Mouse (Mus musculus) right cerebral cortex, adult 18-20 months (tissue): ENCODE measurements around the gene Dock6.

Experiments used
- DNase-seq: peaks from one replicate; pipeline ENCODE4 v3.0.0; 2022; ENCODE audit warnings: mixed read lengths

The Dock6 gene

GRCm38 (mm10) chr9:21846755-21847341, 5.6 kb downstream of the Dock6 start:
- DNase-seq: no peak

- no peak for DNase-seq
Observed at GRCm38 (mm10) chr9:21845381-21846080, 6.9 kb downstream of the Dock6 start.

GRCm38 (mm10) chr9:21843086-21843485, 9.3 kb downstream of the Dock6 start:
- peak; percentile 51 for DNase-seq

DNA sequence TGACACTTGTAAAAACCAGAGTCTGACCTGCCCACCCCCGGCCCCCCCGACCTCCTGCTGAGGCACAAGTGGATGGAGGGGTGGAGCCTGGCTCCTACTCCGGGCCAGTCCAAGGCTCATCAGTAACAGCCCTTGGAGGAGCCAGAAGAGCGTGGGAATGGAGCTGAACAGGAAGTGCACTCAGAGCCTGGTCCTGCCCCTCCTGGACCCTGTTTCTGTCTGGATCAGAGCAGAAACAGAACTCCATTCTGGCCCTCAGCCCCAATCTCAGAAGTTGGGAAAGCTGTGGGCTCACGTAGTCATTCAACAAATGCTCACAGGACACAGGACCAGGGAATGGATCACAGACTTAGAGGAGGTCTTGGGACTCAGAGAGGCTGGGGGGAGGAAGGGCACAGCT, 10.0 kb downstream of the Dock6 start:
- DNase-seq: no peak

DNA sequence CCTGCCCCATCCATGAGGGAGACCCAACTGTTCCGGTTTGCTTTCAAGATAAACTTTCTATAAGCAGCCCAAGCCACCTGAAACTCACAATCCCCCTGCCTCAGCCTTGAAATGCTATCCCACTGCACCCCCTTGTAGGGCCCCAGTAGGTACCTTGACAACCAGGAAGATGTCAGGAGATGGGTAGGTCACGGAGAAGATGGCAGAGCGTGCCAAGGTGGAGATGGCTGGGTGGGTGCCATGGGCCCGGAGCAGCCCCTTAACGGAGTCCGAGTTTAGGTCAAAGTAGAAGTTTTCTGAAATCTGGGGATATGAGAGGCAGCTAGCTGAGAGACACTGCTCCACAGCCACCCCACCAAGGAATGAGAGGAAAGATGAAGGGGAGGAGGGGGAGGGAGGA, 11.1 kb downstream of the Dock6 start:
- no peak for DNase-seq

- peak; percentile 25 for DNase-seq
Observed at GRCm38 (mm10) chr9:21840115-21840787, 12.2 kb downstream of the Dock6 start.

DNA sequence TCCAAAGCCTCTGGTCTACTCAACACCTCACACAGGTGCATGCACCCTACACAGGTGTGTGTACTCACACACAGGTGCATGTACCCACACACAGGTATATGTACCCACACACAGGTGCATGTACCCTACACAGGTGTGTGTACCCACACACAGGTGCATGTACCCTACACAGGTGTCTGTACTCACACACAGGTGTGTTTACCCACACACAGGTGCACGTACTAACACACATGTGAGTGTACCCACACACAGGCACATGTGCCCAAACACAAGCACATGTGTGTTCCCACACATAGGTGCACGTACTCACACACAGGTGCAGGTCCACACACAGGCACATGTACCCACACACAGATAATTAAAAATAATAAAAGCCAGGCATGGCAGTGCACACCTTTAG, 14.7 kb downstream of the Dock6 start:
- DNase-seq: no peak

GRCm38 (mm10) chr9:21835258-21835912, 17.1 kb downstream of the Dock6 start, which contains the start of gene Angptl8:
Angptl8 (plus strand) TSS chr9:21835510.
- DNase-seq: no peak

DNA sequence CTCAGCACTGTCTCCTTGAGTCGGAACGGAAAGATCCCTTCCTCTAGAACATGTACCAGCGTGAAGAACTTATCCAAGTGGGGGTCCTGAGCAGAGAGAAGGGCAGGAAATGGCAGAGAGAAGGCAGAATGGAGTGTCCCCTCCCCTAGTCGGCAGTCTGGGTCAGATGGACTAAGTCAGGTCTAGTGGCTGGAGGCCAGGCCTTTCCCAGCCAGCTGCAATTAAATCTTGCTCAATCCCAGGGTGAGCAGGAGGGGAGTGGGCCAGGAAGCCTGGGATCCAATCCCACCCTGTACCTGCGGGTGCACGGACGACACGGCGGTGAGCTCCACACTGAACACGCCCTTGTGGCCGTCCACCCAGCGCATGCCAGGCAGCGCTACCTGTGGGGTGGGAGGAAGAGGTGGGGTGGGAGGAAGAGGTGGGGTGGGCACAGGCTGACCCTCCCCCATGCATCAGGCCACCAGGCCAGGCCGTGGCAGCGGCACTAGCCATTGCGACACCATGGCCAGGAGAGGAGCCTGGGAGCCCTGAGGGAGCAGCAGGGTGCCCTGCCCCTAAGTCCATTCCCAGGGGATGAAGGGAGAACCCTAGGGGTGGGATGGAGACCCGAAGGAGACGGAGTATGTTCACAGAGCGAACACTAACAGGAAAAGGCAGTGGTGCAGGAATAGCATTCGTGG, 20.7 kb downstream of the Dock6 start:
- DNase-seq: no peak

GRCm38 (mm10) chr9:21830936-21831335, 21.5 kb downstream of the Dock6 start:
- no peak for DNase-seq

- no peak for DNase-seq
Observed at GRCm38 (mm10) chr9:21830461-21830850, 22.0 kb downstream of the Dock6 start.

DNA sequence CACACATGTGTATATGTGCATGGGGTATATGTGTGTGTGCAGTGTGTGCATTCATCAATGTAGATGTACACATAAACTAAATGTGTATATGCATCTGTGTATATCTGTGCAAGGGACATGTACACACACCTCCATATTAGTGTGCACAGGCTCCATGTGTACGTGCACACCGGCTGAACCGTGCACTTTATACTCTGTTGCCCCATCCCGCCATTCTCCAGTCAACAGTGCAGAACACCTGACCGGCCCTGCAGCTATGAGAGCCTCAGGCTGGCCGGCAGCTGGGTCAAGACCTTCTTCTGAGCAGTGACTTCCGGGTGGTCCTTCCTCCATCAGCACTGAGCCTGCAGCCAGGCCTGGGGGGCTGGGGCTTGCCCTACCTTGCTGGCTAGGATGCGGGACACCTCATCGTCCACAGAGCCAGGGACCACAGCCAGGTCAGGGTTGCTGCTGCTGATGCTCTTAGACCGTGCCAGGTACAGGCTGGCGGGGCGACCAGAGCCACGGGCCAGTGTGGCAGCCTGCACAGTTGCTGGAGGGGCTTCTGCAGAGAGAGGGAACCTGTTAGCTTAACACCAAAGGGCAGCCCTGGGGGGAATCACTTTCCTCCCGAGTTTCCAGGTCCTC, 22.5 kb downstream of the Dock6 start:
- DNase-seq: no peak

DNA sequence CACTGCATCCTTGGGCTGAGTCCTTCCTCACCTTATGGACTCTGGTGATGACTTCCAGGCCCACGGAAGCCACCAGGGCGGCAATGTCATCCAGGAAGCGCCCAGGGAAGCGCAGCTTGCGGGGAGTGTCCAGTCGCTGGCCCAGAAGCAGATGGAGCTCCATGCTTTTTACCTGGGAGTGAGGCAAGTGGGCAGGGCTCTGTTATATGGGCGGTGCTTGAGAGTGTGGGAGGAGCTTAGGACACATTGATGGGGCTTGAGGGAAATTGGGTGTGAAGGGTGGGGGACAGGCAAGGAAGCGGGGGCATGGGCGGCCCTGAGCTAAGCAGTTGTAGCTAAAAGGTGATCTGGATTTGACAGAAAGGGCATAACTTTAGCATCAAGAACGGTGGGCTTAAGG, 28.1 kb downstream of the Dock6 start:
- no peak for DNase-seq

DNA sequence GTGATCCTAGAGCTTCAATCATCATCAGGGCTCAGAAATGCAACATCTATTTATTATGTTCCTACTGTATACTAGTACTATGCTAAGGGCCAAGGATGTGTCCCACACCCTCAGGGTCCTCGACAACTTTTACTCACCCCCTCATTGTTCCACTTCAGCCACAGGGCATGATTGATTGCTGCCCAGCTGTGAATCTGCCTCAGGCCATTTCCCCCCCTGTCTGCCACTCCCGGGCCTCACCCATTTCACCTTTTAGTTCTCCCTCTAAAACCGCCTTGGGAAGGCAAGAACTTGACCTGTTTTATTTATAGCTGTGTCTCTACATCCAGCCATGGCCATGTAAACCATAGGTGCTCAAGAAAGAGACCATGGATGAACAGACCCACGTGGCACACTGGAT, 28.5 kb downstream of the Dock6 start:
- DNase-seq: no peak

DNA sequence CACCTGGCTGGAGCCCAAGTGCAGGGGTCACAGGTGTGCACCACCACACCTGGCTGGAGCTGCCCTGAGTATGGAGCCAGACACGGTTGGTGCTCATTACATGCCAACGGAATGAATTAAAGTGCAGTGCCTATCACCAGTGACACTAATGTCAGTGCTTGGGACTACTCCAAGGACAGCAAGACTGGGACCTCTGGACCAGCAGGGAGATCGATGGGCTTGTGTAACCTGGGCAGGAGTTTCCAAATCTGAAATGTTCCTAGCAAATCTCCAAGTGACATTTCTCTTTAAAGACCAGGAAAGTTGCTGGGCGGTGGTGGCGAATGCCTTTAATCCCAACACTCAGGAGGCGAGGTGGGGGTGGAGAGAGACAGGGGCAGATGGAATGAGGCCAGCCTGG, 29.7 kb downstream of the Dock6 start:
- no peak for DNase-seq

DNA sequence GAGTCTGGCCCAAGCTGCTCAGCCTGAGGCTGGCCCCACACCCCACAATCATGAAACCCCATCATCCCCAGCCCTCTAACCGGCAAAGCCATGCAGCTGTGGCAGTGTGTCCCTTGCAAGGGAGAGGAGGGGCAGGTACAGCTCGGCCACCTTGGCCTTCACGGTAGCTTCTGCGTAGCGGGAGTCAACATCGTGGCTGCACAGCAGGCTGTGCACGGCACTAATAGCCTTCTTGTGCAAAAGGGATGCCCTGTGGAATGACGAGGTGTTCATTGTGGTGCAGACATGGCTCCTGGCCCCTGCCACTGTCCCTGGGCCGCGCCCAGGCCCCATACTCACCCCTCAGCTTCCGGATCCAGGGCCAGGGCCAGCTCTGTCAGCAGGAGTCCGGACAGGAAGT, 32.3 kb downstream of the Dock6 start:
- no peak for DNase-seq

- no peak for DNase-seq
Observed at GRCm38 (mm10) chr9:21819181-21819729, 33.2 kb downstream of the Dock6 start.

DNA sequence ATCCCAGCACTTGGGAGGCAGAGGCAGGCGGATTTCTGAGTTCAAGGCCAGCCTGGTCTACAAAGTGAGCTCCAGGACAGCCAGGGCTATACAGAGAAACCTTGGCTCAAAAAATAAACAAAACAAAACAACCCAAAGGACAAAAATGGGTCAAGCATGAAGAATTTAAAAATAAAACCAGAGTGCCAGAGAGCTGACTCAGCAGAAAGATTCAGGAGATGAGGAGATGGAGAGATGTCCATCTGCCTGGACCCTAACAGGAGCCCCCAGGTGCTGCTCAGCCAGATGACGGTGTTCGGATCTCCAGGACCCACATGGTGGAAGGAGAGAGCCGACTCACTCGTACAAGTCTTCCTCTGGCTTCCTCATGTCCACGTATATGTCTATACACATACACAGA, 33.9 kb downstream of the Dock6 start:
- no peak for DNase-seq

GRCm38 (mm10) chr9:21818125-21818524, 34.3 kb downstream of the Dock6 start:
- no peak for DNase-seq

DNA sequence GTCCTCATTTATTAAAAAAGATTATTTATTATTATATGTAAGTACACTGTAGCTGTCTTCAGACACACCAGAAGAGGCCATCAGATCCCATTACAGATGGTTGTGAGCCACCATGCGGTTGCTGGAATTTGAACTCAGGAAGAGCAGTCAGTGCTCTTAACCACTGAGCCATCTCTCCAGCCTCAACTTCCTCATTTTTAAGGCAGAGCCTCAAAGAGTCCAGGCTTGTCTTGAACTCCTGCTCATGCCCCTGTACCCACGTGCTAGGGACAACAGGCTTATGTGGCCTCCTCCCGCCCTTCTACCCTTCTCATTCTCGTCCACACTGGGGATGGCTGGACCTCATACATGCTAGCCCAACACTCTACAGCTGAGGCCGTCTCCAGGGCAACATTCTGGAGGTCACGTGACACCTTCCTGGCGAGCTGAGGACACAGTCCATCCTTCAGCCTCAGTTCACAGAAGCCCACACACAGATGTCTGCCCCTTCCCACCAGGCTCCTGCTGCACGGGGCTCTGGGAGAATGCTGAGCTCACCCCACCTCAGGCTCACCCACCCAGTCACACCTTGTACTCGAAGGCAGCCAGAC, 35.6 kb downstream of the Dock6 start:
- DNase-seq: no peak

GRCm38 (mm10) chr9:21811170-21811569, 41.3 kb downstream of the Dock6 start:
- DNase-seq: no peak

DNA sequence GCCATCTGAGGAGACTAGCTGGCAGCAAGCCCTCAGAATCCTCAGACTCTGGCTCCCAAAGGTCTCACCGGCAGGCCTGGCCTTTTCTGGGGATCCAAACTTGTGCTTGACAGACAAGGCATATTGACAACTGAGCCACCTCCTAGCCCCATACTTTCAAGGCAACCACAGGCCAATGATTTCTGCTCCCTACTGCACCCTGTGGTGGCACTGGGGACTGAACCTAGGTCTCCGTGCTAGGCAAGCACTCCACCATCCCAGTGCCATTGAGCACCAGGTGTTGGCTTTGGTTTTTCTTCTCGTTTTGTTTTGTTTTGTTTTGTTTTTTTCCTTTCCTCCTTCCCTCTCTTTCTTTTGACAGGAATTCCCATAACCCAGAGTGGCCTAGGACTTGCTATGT, 43.9 kb downstream of the Dock6 start:
- no peak for DNase-seq
